Mouse (Mus musculus): ENCODE measurements around the gene Was.
"Not testable (repeated sequence)": the region's sequence is repeated elsewhere in the genome, so short reads cannot be mapped to it uniquely, and the experiment has no call there.

Gene Was

GRCm38 (mm10) chrX:8090346-8090953 lies at the start of gene Was:
TSS of gene Was (minus strand) at chrX:8090498.
- no peak for DNase-seq (ENCODE audit: low spot score in 2 of 2)

- no peak for DNase-seq (ENCODE audit: low spot score in 2 of 2)
Measured at GRCm38 (mm10) chrX:8139480-8139879, 49.2 kb upstream of the Was start.

- no peak for DNase-seq (ENCODE audit: low spot score in 2 of 2)
Measured at GRCm38 (mm10) chrX:8135886-8136285, 45.6 kb upstream of the Was start.

GRCm38 (mm10) chrX:8132017-8132976 lies 42.0 kb upstream of the Was start, which contains the start of gene Wdr13:
TSS of gene Wdr13 (minus strand) at chrX:8132892.
- peak; percentile 79 to 87 for DNase-seq (ENCODE audit: low spot score in 2 of 2)

GRCm38 (mm10) chrX:8131393-8131792 lies 41.1 kb upstream of the Was start:
- no peak for DNase-seq (ENCODE audit: low spot score in 2 of 2)

GRCm38 (mm10) chrX:8125235-8125634 lies 34.9 kb upstream of the Was start:
- DNase-seq (ENCODE audit: low spot score in 2 of 2) = no peak

GRCm38 (mm10) chrX:8123821-8124470 lies 33.6 kb upstream of the Was start:
- no peak for DNase-seq (ENCODE audit: low spot score in 2 of 2)

GRCm38 (mm10) chrX:8117264-8117663 lies 27.0 kb upstream of the Was start:
- no peak for DNase-seq (ENCODE audit: low spot score in 2 of 2)

- DNase-seq (ENCODE audit: low spot score in 2 of 2) = no peak
Measured at GRCm38 (mm10) chrX:8115275-8115674, 25.0 kb upstream of the Was start.

GRCm38 (mm10) chrX:8105019-8105418 lies 14.7 kb upstream of the Was start:
- no peak for DNase-seq (ENCODE audit: low spot score in 2 of 2)

- no peak for DNase-seq (ENCODE audit: low spot score in 2 of 2)
Measured at GRCm38 (mm10) chrX:8102213-8102668, 11.9 kb upstream of the Was start.

- DNase-seq (ENCODE audit: low spot score in 2 of 2) = peak; percentile 51 to 74
Measured at GRCm38 (mm10) chrX:8101017-8101416, 10.7 kb upstream of the Was start.

- no peak for DNase-seq (ENCODE audit: low spot score in 2 of 2)
Measured at GRCm38 (mm10) chrX:8099435-8099834, 9.1 kb upstream of the Was start.

- peak; percentile 93 to 96 for DNase-seq (ENCODE audit: low spot score in 2 of 2)
Measured at GRCm38 (mm10) chrX:8096787-8097242, 6.5 kb upstream of the Was start.

- peak in 1 of 2 experiments; percentile 82 for DNase-seq (ENCODE audit: low spot score in 2 of 2)
Measured at GRCm38 (mm10) chrX:8096068-8096786, 5.9 kb upstream of the Was start.

- no peak for DNase-seq (ENCODE audit: low spot score in 2 of 2)
Measured at GRCm38 (mm10) chrX:8095546-8095945, 5.2 kb upstream of the Was start.

GRCm38 (mm10) chrX:8090954-8091347 lies 653 bp upstream of the Was start:
- DNase-seq (ENCODE audit: low spot score in 2 of 2) = not testable (repeated sequence)

- DNase-seq (ENCODE audit: low spot score in 2 of 2) = no peak
Measured at GRCm38 (mm10) chrX:8089746-8090145, 552 bp downstream of the Was start.

- no peak for DNase-seq (ENCODE audit: low spot score in 2 of 2)
Measured at GRCm38 (mm10) chrX:8085611-8086010, 4.7 kb downstream of the Was start.

GRCm38 (mm10) chrX:8084771-8085259 lies 5.5 kb downstream of the Was start:
- no peak for DNase-seq (ENCODE audit: low spot score in 2 of 2)

- DNase-seq (ENCODE audit: low spot score in 2 of 2) = no peak
Measured at GRCm38 (mm10) chrX:8075104-8075503, 15.2 kb downstream of the Was start.
